Mouse (Mus musculus): Measurements from ENCODE around the gene Popdc3. TPM values are rescaled to one million over a fixed set of nuclear protein-coding genes. Genes with fewer than 3 reads are reported as not detected.
A peak's percentile ranks its signal among the peaks of the same experiment; 100 is the strongest.
"Not testable (repeated sequence)": the region's sequence is repeated elsewhere in the genome, so short reads cannot be mapped to it uniquely, and the experiment has no call there.

The Popdc3 gene
- total RNA-seq (2021) (under 1 TPM; 0.69 to 0.86 TPM), polyA plus RNA-seq (2012; rRNA removed) (0.09 and 0.13 TPM in 2 replicates)
- long read RNA-seq = 0 reads

DNA sequence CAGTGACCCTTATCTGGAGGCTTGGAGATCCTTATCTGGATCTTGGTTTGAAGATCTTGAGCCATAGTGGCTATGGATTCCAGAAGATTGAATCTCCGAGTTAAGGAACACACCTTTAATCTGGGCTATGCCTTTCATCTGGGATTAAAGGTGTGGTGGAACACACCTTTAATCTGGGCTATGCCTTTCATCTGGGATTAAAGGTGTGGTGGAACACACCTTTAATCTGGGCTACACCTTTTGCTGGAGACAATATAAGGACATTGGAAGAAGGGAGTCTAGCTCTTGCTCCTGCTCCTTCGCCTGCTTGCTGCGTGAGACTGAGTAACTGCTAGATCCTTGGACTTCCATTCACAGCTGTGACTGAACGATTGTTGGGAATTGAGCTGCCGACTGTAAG is at the start of gene Popdc3:
Gene Popdc3, plus strand, starts transcription at position 301 of the 400 bp plus-strand sequence.
- DNase-seq = not testable (repeated sequence)

DNA sequence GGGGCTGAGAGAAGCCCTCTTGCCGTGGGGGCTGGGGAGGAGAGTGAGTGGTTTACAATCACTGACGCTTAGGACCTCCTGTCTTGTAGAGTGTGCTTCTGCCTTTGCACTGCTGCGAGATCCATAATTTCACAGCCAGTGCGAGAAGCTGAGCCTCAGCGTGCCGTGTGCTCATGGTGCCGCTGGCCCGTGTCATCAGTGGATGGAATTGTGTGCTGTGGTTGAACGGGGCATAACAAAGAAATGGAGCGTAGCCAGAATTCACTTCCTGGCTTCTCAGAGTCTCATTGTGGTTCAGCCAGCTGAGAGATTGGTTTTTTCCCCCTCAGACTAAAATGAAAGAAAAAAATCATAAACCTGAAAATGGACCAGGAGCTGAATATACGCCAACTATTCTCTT is 48.8 kb upstream of the Popdc3 start:
- DNase-seq = no peak

DNA sequence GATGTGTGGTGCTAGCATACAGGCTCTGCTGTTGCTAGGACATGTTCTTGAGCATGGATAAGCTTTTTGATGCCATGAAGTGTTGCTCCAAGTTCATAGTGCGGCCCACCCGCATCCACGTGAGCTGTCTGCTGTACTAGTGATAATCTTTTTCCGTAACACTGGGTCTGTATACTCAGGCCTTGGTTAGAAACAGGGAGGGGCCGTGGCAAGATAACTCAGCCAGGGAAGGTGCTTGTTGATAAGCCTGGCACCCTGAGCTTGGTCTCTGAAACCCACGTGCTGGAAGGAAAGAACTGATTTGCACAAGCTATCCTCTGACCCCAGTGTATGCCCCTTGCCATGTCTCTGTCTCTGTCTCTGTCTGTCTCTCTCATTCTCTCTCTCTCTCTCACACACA is 47.9 kb upstream of the Popdc3 start:
- no peak for DNase-seq

DNA sequence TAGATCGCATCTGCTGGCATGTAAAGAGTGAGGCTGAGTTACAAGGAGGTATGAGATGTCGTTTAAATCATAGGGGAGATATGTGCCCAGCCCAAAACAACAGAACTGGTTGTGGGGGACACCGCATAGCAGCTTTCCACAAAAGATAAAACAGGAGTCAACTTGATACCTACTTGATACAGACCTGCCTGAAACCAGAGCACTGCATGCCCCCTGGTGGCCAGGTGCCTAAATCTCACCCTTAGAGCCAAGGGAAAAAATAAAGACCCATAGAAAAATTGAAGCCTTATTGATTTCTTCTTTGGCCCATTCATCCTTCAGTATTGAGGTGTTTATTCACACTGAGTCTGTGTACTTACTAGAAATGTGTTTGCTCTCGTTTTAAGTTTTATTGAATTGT is 45.5 kb upstream of the Popdc3 start:
- peak; percentile 31 for DNase-seq

DNA sequence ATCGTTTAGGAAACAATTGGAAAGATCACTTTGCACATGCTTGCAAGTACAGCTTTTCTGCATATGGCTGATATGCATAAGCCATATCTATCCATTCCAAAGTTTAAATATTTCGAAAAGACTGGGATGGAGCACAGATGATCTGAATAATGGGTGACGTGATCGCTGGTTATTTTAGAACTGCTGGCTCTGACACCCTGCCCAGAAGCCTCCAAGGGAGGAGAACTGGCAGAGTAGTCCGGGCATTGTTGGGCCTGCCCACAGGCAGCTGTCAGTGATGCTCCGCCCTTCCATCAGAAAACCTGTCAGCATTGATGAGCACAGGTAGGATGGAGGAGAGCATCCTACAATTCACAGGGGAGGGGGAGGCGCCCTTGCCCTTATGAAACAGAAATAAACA is 41.1 kb upstream of the Popdc3 start:
- DNase-seq = no peak

DNA sequence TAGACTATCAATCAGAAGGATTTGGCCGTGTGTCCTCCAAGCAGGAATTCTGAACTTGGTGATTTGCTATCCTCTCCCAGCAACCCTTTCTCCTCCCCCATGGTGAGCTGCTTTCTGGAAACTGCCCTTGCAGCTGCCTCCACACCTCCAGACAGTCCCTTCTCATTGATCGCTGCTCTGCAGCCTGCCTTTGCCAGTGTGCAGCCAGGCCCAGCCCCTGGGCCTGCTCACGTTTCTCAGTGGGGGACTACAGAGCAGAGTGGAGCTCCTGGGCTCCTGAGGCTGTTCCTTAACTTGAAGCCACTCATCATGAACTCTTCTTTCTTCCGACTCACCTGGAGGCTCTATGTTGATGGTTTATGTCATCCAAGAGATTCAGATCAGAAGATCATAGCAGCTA is 38.0 kb upstream of the Popdc3 start:
- no peak for DNase-seq

DNA sequence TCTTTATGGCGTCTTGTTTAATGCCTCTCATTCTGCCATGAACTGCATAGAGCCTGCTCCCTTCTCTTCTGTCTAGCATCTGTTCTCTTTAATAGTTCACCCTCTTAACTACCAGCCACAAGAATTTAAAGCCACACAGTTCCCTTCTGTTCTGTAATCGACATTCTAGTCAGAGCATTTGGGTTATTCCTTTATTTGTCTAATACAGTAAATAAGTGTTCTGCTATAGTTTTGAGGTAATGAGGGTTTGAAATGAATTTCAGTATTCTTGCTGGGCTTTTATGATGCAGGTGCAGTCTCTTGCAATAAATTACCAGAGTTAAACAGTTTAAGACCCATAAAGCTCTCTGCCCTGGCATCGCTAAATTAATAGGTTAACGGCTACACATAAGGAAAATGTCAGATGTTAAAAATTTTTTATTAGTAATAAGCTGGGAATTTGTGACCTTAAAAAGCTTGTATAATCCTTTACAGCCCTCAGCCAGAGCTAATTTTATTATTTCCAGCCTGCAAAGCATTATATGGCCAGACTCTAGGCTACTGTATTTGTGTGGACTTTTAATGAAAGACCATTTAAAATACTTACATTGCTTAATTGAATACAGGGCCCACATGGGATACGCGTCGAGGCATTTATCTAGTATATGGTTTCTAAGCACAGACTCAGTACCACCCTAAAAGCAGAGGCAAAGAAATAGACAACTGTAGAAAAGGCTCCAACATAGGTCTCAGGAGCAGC is 37.3 kb upstream of the Popdc3 start:
- no peak for DNase-seq

DNA sequence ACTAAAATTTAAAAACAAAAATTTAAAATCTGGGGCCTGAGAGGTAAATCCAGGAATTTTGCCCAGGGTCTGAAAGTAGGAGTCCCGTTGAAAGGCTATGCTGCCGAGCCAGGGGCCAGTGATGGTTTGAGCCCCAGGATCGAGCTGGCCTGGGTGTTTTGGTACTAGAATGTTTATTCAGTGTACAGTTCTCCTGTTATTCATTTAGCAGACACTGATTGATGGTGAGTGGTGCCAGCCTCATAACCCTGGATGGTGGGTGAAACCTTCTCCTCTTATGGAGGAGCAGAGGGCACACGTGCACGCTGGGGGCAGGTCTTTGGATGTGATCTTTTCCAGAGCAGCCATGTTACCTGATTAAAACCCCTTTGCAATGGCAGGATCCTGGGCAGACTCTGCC is 35.5 kb upstream of the Popdc3 start:
- no peak for DNase-seq

DNA sequence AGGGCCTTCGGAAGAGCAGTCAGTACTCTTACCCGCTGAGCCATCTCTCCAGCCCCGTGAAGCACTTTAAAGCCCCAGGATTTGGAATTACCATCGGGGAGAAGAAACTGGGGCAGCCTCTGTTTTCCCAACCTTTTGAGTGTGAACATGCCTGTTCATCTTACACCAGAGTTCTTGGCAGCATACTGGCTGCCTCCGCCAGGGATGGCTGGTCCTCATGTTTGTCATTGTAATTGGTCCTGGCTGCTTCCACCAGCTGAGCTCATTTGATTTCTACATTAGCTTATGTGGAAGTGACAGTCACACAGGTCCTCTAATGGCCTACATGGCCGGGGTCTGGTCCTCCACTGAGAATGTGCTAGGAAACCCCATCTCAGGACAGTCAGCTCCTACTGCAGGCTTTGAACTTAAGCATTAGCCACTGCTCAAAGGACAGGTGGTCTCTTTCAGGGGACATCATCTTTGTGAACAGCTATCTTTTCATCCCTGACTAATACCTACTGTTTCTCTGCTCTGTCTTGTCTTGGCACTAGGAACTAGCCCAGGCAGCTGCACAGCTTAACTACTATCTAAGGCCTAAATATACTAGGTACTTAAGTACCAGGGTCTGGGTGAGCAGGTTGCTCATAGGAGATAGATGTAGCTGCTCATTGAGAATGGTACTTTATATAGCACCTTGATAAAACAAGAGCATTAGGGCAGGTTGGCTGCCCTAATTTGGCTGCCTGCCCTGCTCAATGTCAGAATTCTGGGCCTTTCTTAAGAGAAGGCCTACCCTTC is 33.7 kb upstream of the Popdc3 start:
- DNase-seq = no peak

DNA sequence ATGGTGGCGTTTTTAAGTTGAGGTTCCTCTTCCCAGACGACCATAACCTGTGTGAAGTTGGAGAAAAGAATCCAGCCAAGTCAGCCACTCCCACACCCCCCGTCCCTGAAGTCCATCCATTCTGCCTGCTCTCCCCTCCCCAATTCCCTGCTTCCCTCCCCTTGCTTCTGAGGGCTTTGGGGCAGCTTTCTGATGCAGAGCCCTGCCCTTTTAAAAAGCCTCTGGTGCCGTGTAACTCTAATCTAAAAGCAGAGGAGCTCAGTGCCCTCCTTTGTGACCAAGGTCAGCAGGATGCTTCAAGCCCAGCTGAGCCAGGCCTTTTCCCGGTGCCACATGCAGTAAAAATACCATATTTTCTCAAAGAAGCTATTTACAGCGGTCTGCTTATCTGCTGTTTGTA is 31.1 kb upstream of the Popdc3 start:
- no peak for DNase-seq

DNA sequence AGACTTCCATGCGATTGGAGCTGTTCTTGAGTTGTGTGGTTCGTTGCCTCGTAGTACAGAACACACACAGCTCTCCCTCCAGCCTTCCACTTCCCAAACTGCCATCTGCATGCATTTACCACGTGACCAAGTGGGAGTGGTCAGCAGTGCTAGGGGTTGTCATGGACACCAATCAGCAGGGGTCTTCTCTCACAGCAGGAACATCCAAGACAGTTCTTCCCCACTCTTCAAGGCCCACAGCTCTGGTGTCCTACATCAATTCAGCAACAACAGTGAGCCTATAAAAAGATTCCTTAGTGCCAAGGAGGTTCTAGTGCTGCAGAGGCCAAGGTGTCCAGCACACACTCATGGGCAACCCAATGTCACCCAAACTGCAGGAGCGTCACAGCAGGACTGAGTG is 26.8 kb upstream of the Popdc3 start:
- no peak for DNase-seq

DNA sequence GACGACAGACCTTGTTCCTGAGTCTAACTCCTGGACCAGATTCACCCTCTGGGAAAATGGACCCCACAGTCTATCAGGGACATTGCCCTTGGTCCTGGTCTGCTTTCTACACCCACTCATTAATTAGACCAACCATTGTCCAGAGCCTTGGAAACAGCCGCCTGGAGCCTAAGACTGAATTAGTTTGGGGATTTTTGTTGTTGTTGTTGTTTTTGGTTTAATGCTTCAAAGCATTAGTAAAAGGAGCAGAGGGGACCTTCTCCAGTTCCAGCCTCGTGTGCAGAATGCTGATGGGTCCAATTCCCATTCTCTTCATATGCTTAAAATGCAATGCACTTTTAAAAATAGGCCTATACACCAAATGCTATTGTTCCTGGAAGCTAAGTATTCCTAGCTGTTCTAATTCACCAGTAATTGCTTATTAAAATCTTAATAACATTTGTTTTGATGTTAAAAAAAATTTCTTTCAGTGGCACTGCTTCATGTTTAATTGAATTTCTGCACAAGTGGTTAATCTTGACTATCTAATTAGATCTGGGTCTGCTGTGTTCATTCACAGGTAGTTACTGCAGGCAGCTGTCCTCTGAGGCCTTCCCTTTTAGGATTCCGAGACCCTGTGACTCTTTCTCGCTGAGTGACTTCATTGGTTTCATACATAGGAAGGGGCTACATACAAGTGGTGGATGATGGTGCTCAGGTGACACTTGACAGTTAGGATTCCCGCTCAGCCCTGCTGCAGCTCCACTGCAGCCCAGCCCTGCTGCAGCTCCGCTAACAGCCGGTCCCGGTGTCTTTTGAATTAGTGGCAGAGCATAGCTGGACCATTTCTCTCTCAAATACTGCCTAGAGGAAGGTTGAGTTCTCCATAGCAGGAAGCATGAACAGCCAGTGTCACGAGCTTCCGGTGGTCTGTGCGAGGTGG is 25.9 kb upstream of the Popdc3 start:
- DNase-seq = no peak

DNA sequence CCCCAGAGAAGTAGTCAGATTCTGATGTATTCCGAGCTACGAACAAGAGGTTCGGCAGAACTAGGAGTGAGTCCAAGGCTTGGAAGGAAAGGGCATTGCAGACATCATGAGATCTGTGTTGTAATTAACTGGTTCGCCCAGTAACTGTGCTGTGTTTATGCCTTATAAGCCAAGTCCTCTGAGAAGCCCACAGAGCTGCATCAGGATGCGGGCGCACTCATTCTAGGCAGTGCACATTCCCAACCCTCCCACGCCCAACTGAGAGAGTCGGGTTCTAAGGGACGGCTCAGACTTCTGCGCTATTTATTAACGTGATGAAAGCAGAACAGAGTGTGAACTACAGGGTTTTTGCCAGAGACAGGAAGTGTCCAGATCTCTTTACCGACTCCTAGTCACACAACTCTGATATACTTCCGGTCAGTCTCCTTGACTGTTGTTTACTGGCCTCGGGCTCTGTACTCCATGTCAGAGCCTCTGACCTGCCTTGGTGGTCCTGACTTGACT is 23.3 kb upstream of the Popdc3 start:
- no peak for DNase-seq

DNA sequence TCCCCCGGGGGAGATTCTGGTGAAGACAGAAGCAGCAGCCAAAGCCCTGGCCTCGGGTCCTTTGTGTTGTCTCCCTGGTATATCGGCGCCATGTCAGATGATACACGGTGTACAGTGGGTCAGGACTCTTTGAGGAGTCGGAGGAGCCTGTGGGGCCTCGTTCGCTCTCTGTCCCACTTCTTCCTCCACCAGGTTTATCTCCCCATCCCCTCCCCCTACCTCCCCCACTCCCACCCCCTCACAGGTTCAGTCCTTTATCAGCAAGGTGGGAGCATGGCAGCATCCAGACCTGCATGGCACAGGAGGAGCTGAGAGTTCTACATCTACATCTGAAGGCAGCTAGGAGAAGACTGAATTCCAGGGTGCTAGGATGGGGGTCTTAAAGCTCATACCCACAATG is 12.0 kb upstream of the Popdc3 start:
- no peak for DNase-seq

DNA sequence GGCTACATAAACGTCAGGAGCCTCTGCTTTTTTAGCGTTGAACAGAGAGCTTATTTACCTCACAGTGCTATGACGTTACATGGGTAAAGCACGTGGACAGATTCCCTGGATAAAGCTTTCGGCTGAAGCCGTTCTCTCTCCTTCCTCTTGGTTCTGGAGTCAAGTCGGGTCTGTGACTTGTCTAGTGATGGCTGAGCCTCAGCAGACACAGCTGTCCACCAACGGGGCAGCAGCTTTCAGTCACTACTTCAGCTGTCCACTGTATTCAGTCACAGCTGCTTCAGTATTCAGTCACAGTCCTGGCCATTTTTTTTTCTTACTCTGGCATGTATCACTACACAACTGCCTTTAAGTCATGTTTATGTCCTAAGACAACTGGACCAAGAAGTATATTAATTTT is 4.0 kb upstream of the Popdc3 start:
- DNase-seq = no peak

DNA sequence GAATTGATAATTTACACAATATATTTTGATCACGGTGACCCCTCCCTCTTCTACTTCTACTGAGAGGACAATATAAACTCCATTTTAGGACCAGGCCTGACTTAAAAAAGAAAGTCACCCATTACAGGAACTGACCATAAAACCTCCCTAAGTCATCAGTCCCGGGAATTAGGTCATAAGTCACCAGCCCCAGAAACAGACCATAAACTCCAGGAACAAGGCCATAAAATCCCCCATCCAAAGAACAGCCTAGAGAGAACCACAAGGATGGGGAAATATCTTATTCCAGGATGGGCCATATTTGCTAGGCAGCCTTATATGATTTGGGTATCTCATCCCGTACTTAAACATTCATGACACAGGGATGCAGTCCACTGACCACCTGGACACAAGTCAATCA is 3.6 kb upstream of the Popdc3 start:
- DNase-seq = no peak

DNA sequence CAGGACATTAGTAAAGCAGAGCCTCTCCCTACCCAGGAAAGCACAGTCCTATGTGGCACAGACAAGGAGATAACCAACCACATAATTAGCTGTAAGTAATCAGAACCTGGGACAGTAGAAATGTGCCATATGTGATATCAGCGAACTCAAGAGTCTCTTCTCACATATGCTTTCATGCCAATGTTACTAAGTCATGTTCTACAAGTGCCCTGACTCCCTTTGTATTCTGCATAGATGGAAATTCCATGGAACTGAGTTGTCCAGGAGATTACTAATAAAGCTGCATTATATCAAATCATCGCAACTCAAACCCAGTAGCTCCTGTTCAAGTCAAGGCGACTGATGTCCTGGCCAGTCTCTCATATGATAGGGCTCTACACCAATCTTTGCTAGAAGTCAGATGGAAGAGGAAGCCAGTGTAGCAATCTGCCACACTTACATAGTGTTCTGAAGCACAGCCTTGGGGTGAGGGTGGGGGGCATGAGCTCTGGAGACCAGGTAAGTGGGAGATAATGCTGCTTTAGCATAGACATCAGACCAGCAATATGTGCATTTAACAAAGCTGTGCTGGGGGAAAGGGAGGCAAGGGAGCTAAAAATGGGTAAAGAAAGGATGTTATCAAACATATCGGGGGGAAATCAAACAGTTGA is 2.9 kb downstream of the Popdc3 start:
- no peak for DNase-seq

DNA sequence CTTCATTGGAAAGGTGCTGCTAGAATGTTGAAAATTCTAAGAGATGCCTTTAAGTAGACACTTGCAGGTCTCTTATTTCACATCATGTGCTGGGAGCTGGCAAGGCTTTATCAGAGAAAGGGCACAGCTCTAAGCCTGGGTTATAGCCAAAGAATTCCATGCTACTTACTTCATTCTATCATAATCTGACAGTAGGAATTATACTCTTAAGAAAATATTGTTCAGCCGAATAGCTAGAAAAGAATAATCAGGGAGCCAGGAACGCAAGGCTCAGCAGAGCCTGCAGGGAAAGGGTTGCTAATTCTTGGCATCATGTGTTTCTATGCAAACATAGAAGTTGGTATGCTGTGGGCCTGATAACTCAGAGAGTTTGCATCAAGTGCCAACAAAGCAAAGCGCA is 3.4 kb downstream of the Popdc3 start:
- no peak for DNase-seq

DNA sequence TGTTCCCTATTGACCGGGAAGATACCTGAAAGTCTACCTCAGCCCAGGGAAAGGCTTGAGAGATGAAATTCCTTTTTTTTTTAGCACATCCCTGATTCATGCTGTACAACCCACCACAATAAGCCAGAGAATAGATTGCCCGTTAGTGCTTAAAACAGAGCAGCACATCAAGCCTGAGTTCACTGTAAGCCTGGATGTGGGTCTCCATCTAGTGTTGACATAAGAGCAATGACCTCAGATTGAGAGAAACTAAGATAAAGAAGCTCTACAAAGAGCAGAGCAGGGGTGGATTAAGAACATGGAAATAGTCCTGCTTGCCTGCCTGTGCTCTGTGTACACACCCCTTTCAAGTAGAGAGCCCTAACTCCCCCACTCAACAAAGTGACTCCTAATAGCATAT is 7.6 kb downstream of the Popdc3 start:
- DNase-seq = no peak

DNA sequence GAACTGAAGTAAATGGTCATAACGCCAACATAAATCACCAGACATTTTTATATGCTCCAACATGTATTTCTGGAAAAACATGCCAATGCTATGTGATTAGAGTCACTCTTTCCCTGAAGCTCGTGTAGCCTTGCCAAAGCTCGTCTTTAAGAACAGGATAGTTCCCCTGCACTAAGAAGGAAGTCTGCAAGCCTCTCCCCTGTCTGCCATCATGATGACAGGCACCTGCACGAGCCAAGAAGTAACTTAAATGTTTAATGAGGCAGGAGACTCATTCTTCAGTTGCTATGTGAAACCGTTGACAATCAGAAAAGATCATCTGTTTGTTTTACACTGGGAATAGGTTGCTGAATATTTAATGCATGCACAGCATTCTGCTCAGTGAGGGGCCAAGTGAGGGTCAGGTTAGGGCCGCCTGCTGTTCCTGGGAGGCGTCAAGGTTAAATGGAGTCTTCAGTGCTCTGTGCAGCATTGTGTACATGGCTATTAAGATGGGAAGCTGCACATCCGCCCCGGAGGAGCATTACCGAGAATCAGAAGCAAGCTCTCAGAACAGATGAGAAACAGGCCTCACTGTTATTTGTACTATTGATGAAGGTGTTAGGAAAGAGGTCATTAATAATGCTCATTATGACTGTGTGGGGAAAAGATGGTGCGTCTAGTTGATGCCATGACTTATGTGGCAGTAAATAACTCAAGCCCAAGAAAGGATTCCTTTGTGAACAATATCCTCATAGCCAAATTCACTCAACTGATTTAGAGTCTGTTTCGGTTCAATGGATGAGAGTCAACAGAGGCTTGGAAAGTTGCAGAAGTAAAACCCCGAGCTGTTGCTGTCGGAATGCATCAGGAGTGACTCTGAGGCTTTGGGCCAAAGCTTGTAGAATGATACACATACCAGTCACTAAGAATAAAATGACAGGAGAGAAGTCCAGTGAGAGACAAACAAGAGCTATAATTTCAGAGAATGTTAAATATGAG is 15.7 kb downstream of the Popdc3 start:
- no peak for DNase-seq

DNA sequence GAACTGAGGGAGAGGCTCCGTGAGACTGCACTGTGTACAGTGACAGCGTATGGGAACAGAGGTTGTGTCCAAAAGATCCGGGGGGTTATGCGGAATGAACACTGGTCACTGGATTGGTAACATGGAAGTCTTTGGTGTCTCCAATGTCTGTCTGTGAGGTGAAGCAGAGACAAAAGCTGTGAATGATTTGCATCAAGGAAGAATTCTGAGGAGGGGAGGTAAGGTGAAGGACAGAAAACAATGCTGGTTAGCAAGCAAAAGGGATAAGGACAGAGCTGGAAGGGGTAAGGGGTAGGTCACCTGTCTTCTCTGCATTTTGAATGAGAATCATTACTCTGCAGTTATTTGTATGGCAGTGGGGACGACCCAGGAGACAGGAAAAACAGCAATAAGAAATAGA is 16.6 kb downstream of the Popdc3 start:
- no peak for DNase-seq

Measured in adrenal gland, adult 2 months (tissue).